Mouse (Mus musculus): ENCODE data around the gene Rbak. TPM values are rescaled to one million over a fixed set of nuclear protein-coding genes. Genes with fewer than 3 reads are reported as not detected.
A peak's percentile ranks its signal among the peaks of the same experiment; 100 is the strongest.

Gene Rbak
- polyA plus RNA-seq, 1 experiment from 2014 or later = 1.3 TPM

DNA sequence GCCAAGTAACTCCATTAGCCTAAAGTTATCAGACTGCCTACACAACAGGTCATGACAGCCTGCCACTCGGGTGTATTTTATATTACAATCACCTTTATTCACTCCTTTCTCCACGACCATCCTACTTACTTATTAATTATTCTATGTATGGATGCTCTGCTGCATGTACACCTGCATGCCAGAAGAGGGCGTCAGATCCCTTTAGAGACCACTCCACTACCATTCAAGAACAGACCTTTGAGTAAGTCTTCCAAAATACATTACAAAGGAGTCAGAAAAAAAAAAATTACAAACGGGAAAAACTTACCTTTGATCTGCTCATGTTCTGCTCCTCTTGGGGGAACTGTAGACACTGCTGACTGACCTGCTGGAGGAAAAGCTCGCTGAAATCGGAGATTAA, 1.4 kb downstream of the Rbak start:
- H3K27ac ChIP-seq (replicated peaks) = no peak overlapping the region
- ATAC-seq (ENCODE audit: insufficient read depth) = no peak
- H3K4me1 ChIP-seq (replicated peaks) = peaks cover 16% of the 10 kb centered on the region
- H3K9me3 ChIP-seq (replicated peaks) = no peaks in the 10 kb centered on the region
- H3K4me2 ChIP-seq = peak overlapping the region; percentile 88
- no peak overlapping the region for H3K9ac ChIP-seq
- WGBS (ENCODE audit: insufficient replicate concordance) = 32% methylated on average over 6 of the region's 6 CpGs
- H3K27me3 ChIP-seq = no peaks in the 10 kb centered on the region
- H3K4me3 ChIP-seq (replicated peaks) = peak overlapping the region; percentile 68; the same call in 1 of the 2 replicates
- peaks cover 43% of the 10 kb centered on the region for H3K36me3 ChIP-seq (replicated peaks)

GRCm38 (mm10) chr5:143177541-143178200, 2.9 kb downstream of the Rbak start:
- peaks cover 58% of the 10 kb centered on the region for H3K36me3 ChIP-seq (replicated peaks)
- H3K9ac ChIP-seq = no peak overlapping the region
- H3K27me3 ChIP-seq = no peaks in the 10 kb centered on the region
- H3K4me3 ChIP-seq (replicated peaks) = no peak overlapping the region
- 66% methylated on average over 3 of the region's 3 CpGs for whole genome bisulfite sequencing (ENCODE audit: insufficient replicate concordance)
- no peak overlapping the region for H3K27ac ChIP-seq (replicated peaks)
- no peak for ATAC-seq (ENCODE audit: insufficient read depth)
- H3K4me2 ChIP-seq = no peak overlapping the region
- H3K4me1 ChIP-seq (replicated peaks) = peaks cover 16% of the 10 kb centered on the region
- H3K9me3 ChIP-seq (replicated peaks) = no peaks in the 10 kb centered on the region

DNA sequence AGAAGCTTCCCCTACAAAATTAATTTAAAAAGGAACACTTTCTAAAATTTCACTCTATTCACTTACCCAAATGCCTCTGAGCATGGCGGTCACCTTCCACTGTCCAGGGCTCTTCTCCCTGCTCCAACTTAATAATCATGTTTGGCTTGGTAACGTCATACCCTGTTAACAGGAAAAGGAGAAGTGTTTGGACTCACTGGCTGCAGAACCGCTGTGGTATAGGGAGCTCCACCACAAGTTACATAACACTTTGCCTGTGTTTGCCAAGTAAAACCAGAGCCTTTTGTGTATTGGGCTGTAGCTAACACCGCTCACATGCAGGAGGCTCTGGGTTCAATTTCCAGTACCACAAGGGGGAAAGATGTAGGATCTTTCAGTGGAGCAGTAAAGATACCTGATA, 4.6 kb downstream of the Rbak start:
- Histone ChIP-seq H3K9ac (no peak overlapping the region), H3K4me1 (replicated peaks) (peaks cover 16% of the 10 kb centered on the region), H3K4me2 (no peak overlapping the region), H3K4me3 (replicated peaks) (no peak overlapping the region), H3K27me3 (no peaks in the 10 kb centered on the region), H3K9me3 (replicated peaks) (0 out of 2 replicates have a peak, but pooled peaks cover 3% of the 10 kb centered on the region), H3K27ac (replicated peaks) (no peak overlapping the region), H3K36me3 (replicated peaks) (peaks cover 65% of the 10 kb centered on the region)
- whole genome bisulfite sequencing (ENCODE audit: insufficient replicate concordance) = 65% methylated on average over 4 of the region's 4 CpGs
- ATAC-seq (ENCODE audit: insufficient read depth) = no peak

DNA sequence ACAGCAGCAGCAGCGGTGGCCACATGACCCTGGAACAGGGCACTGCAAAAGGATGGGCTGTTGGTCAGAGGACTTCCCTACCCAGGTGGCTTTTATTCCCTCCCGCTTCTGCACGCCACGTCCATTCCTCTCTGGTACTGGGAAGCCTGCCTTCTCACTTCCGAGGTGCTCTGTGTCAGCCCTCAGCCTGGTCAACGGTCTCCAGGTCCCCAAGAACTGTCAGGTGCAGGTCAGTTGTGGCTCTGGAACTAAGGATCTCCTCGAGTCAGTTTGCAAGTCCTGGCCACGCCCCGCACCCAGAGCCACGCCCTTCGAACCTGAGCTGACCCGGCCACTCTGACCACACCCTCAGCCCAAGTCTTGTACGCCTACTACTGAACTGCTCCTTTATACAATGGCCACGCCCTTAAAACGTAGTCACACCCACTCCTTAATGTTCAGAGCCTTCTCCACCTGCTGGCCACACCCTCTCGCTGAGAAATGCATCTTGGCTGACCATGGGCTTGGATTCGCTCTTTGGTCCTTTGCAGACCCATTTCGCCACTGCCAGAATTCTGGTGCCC, 15.0 kb downstream of the Rbak start:
- Histone ChIP-seq H3K4me2 (peak overlapping the region; percentile 35), H3K9ac (no peak overlapping the region), H3K27me3 (no peaks in the 10 kb centered on the region), H3K4me1 (replicated peaks) (peaks cover 5% of the 10 kb centered on the region), H3K36me3 (replicated peaks) (no peaks in the 10 kb centered on the region), H3K9me3 (replicated peaks) (no peaks in the 10 kb centered on the region), H3K4me3 (replicated peaks) (no peak overlapping the region), H3K27ac (replicated peaks) (no peak overlapping the region)
- no peak for ATAC-seq (ENCODE audit: insufficient read depth)
- whole genome bisulfite sequencing (ENCODE audit: insufficient replicate concordance) = 13% methylated on average over 18 of the region's 18 CpGs

DNA sequence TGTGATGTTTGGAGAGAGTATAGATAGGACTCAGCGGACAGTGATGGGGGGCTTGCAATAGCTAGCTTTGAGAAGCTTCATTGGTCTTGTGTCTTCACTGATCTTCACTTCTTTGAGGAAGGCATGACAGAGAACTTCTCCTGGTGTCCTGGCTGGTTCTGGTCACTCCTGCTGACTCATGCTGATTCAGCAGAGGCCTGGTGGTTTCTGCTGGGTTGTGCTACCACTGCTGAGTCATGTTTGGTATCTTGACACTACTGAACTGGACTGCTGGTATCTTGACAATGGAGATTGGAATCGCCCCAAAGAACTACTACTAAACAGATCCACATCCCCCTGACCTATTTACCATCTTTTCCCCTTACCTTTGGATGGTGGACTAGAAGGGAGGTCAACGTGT, 25.0 kb downstream of the Rbak start:
- ATAC-seq (ENCODE audit: insufficient read depth) = no peak
- H3K4me2 ChIP-seq = no peak overlapping the region
- WGBS (ENCODE audit: insufficient replicate concordance) = 56% methylated on average over 3 of the region's 3 CpGs

DNA sequence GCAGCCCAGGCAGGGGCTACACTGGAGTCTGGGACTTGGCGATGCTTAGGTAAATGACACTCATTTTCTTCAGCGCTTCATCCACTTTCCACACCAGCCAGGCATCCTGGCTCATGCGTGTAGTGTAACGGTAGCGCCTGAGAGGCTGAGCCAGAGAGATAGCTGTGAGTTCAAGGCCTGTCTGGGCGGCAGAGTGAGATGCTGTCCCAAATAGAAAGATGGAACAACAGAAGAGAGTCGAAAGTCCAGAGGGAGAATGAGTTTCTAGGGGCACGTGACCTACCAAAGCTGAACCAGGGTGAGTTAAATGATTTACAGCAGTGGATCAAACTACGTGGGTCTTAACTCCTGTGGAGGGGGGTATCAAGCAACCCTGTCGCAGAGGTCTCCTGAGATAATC, 26.8 kb downstream of the Rbak start:
- H3K4me3 ChIP-seq (replicated peaks) = no peak overlapping the region
- 0 out of 2 replicates have a peak, but pooled peaks cover 3% of the 10 kb centered on the region for H3K9me3 ChIP-seq (replicated peaks)
- no peak overlapping the region for H3K27ac ChIP-seq (replicated peaks)
- no peak overlapping the region for H3K9ac ChIP-seq
- peaks cover 31% of the 10 kb centered on the region for H3K27me3 ChIP-seq
- 70% methylated on average over 10 of the region's 10 CpGs for WGBS (ENCODE audit: insufficient replicate concordance)
- H3K4me2 ChIP-seq = no peak overlapping the region
- no peaks in the 10 kb centered on the region for H3K4me1 ChIP-seq (replicated peaks)
- ATAC-seq (ENCODE audit: insufficient read depth) = no peak
- no peaks in the 10 kb centered on the region for H3K36me3 ChIP-seq (replicated peaks)

More for the DNA sequence above, 25.0 kb downstream of the Rbak start:
- H3K27ac ChIP-seq (replicated peaks) = no peak overlapping the region
- no peaks in the 10 kb centered on the region for H3K4me1 ChIP-seq (replicated peaks)
- no peak overlapping the region for H3K4me3 ChIP-seq (replicated peaks)
- H3K27me3 ChIP-seq = peaks cover 42% of the 10 kb centered on the region
- no peaks in the 10 kb centered on the region for H3K9me3 ChIP-seq (replicated peaks)
- no peaks in the 10 kb centered on the region for H3K36me3 ChIP-seq (replicated peaks)
- no peak overlapping the region for H3K9ac ChIP-seq

DNA sequence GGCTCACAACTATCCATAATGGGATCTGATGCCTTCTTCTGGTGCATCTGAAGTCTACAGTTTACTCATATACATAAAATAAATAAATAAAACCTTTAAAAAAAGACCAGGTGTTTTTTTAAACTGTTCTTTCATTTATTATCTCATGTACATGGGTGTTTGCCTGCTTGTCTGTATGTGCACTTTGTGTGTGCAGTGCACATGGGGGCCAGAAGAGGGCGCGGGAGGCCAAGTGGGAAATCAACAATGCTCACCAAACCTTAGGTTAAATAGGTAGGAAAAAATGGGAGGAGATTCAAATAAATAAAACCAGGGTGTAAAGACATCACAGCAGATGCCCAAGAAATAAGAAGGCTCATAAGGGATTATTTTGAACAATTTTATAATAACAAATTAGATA, 30.5 kb downstream of the Rbak start:
- no peak for ATAC-seq (ENCODE audit: insufficient read depth)
- 0 out of 2 replicates have a peak, but pooled peaks cover 3% of the 10 kb centered on the region for H3K9me3 ChIP-seq (replicated peaks)
- H3K4me3 ChIP-seq (replicated peaks) = no peak overlapping the region
- no peaks in the 10 kb centered on the region for H3K4me1 ChIP-seq (replicated peaks)
- 73% methylated on average over 2 of the region's 2 CpGs for WGBS (ENCODE audit: insufficient replicate concordance)
- H3K27me3 ChIP-seq = no peaks in the 10 kb centered on the region
- H3K4me2 ChIP-seq = no peak overlapping the region
- H3K9ac ChIP-seq = no peak overlapping the region
- H3K27ac ChIP-seq (replicated peaks) = no peak overlapping the region
- H3K36me3 ChIP-seq (replicated peaks) = no peaks in the 10 kb centered on the region

DNA sequence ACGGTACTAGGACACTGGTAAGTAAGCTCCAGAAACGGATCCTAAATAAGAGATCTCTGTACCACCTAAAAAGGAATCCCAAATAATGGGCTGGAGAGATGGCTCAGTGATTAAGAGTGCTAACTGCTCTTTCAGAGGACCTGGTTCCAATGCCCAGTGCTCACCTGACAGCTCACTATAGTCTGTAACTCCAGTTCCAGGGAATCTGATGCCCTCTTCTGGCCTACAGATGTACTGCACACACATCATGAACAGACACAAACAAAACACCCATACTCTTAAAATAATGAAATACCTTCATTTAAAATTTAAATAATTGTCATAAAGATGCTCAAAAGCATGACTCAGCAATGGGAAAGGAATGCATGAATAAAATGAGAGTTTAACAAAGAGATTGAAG, 31.0 kb downstream of the Rbak start:
- H3K4me2 ChIP-seq = no peak overlapping the region
- WGBS (ENCODE audit: insufficient replicate concordance) = 82% methylated on average over 2 of the region's 2 CpGs
- no peaks in the 10 kb centered on the region for H3K27me3 ChIP-seq
- H3K4me1 ChIP-seq (replicated peaks) = no peaks in the 10 kb centered on the region
- no peak overlapping the region for H3K27ac ChIP-seq (replicated peaks)
- H3K9ac ChIP-seq = no peak overlapping the region
- no peak for ATAC-seq (ENCODE audit: insufficient read depth)
- 0 out of 2 replicates have a peak, but pooled peaks cover 3% of the 10 kb centered on the region for H3K9me3 ChIP-seq (replicated peaks)
- H3K36me3 ChIP-seq (replicated peaks) = no peaks in the 10 kb centered on the region
- no peak overlapping the region for H3K4me3 ChIP-seq (replicated peaks)

DNA sequence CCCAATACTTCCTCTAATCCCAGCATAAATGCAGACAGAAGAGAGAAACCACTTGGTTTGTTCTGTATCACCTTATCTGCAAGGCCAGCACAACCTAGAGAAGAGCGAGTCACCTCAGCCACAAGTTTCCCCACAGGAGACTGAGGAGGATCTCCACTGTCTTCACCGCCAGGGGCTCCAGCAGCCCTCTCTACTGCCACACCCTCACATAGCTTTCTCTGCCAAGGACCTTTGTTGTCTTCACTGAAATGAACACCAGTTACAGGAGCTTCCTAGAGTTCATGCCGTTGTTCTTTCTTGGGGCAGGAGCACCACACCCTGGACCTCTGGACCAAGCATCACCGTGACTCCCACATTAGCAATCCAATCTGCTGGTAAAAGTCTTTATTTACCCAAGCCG, 31.9 kb downstream of the Rbak start:
- Histone ChIP-seq H3K36me3 (replicated peaks) (no peaks in the 10 kb centered on the region), H3K4me1 (replicated peaks) (no peaks in the 10 kb centered on the region), H3K9ac (no peak overlapping the region), H3K27ac (replicated peaks) (no peak overlapping the region), H3K9me3 (replicated peaks) (0 out of 2 replicates have a peak, but pooled peaks cover 3% of the 10 kb centered on the region), H3K4me3 (replicated peaks) (no peak overlapping the region), H3K27me3 (no peaks in the 10 kb centered on the region), H3K4me2 (no peak overlapping the region)
- 65% methylated on average over 5 of the region's 5 CpGs for WGBS (ENCODE audit: insufficient replicate concordance)
- no peak for ATAC-seq (ENCODE audit: insufficient read depth)

- no peaks in the 10 kb centered on the region for H3K27me3 ChIP-seq
- no peak within 1 kb of the TSS for H3K4me2 ChIP-seq
- H3K9ac ChIP-seq = no peak within 1 kb of the TSS
- ATAC-seq (ENCODE audit: insufficient read depth) = no peak
- no peak within 1 kb of the TSS for H3K27ac ChIP-seq (replicated peaks)
- no peak within 1 kb of the TSS for H3K4me3 ChIP-seq (replicated peaks)
- 0 out of 2 replicates have a peak, but pooled peaks cover 3% of the 10 kb centered on the region for H3K9me3 ChIP-seq (replicated peaks)
- no peaks in the 10 kb centered on the region for H3K36me3 ChIP-seq (replicated peaks)
- H3K4me1 ChIP-seq (replicated peaks) = no peaks in the 10 kb centered on the region
- WGBS (ENCODE audit: insufficient replicate concordance) = 64% methylated on average over 3 of the region's 3 CpGs
Observed at GRCm38 (mm10) chr5:143147481-143147880, 33.1 kb downstream of the Rbak start, which contains the start of gene Olfr718-ps1. Gene Olfr718-ps1 (minus strand): TSS chr5:143147581.

DNA sequence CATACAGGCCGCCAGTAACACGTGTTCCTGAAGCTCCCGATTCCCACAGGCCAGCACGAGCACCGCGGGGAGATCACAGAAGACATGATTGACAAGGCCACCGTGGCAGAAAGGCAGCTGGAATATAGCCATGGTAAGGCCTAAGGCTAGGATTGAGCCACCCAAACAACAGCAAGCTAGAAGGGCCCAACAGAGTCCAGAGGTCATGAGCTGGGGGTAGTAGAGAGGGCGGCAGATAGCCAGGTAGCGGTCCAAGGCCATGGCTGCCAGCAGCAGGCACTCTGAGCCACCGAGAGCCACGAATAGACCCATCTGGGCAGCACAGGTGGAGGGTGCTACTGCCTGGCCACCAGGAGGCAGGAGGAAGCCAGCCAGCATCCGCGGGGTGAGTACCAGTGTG, 43.0 kb downstream of the Rbak start:
- Histone ChIP-seq H3K4me1 (replicated peaks) (peaks cover 11% of the 10 kb centered on the region), H3K4me2 (no peak overlapping the region), H3K9ac (no peak overlapping the region), H3K27ac (replicated peaks) (no peak overlapping the region), H3K4me3 (replicated peaks) (no peak overlapping the region), H3K27me3 (peaks cover 7% of the 10 kb centered on the region; the same call in 1 of the 2 replicates), H3K9me3 (replicated peaks) (no peaks in the 10 kb centered on the region), H3K36me3 (replicated peaks) (no peaks in the 10 kb centered on the region)
- WGBS (ENCODE audit: insufficient replicate concordance) = 67% methylated on average over 13 of the region's 13 CpGs
- peak; percentile 42; the same call in 1 of the 2 replicates for ATAC-seq (ENCODE audit: insufficient read depth)
